ENCODE assay signal across 22 mouse cellular contexts in the genomic region with DNA sequence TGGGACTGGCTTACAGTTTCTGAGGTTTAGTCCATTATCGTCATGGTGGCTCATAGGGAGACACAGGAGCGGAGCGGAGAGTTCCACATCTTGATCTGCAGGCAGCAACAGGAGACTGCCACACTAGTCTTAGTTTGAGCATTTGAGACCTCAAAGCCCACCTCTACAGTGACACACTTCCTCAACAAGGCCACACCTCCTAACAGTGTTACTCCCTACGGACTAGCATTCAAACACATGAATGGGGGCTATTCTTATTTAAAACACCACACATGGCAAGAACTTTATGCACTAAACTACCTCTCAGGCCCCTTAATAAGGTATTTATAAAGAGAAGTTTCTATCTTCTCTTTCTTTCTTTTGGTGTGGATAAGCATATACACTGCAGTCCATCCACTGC. TPM values are rescaled to one million over a fixed set of nuclear protein-coding genes. Genes with fewer than 3 reads are reported as not detected.
DNase-seq lines count a peak whose midpoint lies in the region; ATAC-seq and TF ChIP-seq lines count a peak whose summit lies in the region.
"Had no signal": no experiment of that assay in that cellular context is flagged by ENCODE, and none has a peak within 500 bp of the region (broad histone marks: within the 10 kb centered on the region; RNA-seq: fewer than 3 reads in every experiment).

No protein-coding gene starts in this region.

- no peak overlapping the region for H3K4me2 ChIP-seq in forebrain, embryonic 16.5 days (ENCODE audit: low read length)
- H3K4me2 ChIP-seq: embryonic facial prominence, embryonic 12.5 days; forebrain, embryonic 13.5 days; forebrain, embryonic 15.5 days had no signal

- H3K4me3 ChIP-seq in E14TG2a.4 (replicated peaks; ENCODE audit: low read length): peak overlapping the region; percentile 60
- H3K4me3 ChIP-seq in forebrain, embryonic 16.5 days (replicated peaks; ENCODE audit: low read length): no peak overlapping the region
- H3K4me3 ChIP-seq: embryonic facial prominence, embryonic 10.5 days; embryonic facial prominence, embryonic 12.5 days; forebrain, embryonic 13.5 days; forebrain, embryonic 15.5 days had no signal

- H3K27ac ChIP-seq in forebrain, embryonic 16.5 days (ENCODE audit: low read length): no peak overlapping the region
- H3K27ac ChIP-seq: embryonic facial prominence, embryonic 10.5 days; embryonic facial prominence, embryonic 12.5 days; forebrain, embryonic 13.5 days; forebrain, embryonic 15.5 days had no signal

- ATAC-seq in forebrain, embryonic 16.5 days: no peak
- no peak for ATAC-seq in inflammation-experienced regulatory T-cells, adult 6 months
- ATAC-seq: CD4-positive, CD25-positive, alpha-beta regulatory T cell, adult 4 months; forebrain, embryonic 13.5 days; forebrain, embryonic 15.5 days had no signal

- TF ChIP-seq CTCF in E14TG2a.4 (conservative IDR thresholded peaks at IDR 0.05; ENCODE audit: low read length): no peak

- H3K36me3 ChIP-seq in E14TG2a.4 (ENCODE audit: insufficient read depth, low read length): peaks cover 4% of the 10 kb centered on the region; the same call in 1 of the 2 replicates
- H3K36me3 ChIP-seq in forebrain, embryonic 16.5 days (ENCODE audit: control insufficient read depth, insufficient read depth): no peaks in the 10 kb centered on the region
- H3K36me3 ChIP-seq: embryonic facial prominence, embryonic 10.5 days; embryonic facial prominence, embryonic 12.5 days; forebrain, embryonic 15.5 days had no signal

- no peaks in the 10 kb centered on the region for H3K27me3 ChIP-seq in E14TG2a.4 (ENCODE audit: insufficient read depth, low read length)
- H3K27me3 ChIP-seq in forebrain, embryonic 16.5 days (replicated peaks; ENCODE audit: control insufficient read depth, insufficient read depth, low read length): no peaks in the 10 kb centered on the region
- H3K27me3 ChIP-seq: CH12.LX; embryonic facial prominence, embryonic 12.5 days; forebrain, embryonic 13.5 days; forebrain, embryonic 15.5 days had no signal

- H3K4me1 ChIP-seq in E14TG2a.4 (replicated peaks; ENCODE audit: low read depth, low read length): peaks cover 46% of the 10 kb centered on the region
- no peaks in the 10 kb centered on the region for H3K4me1 ChIP-seq in forebrain, embryonic 16.5 days (replicated peaks; ENCODE audit: control insufficient read depth, insufficient read depth, low read length)
- H3K4me1 ChIP-seq: embryonic facial prominence, embryonic 10.5 days; embryonic facial prominence, embryonic 12.5 days; forebrain, embryonic 13.5 days; forebrain, embryonic 15.5 days had no signal

- no peaks in the 10 kb centered on the region for H3K9me3 ChIP-seq in E14TG2a.4 (ENCODE audit: low read length)
- no peaks in the 10 kb centered on the region for H3K9me3 ChIP-seq in forebrain, embryonic 16.5 days (ENCODE audit: control insufficient read depth, low read length)
- H3K9me3 ChIP-seq: embryonic facial prominence, embryonic 10.5 days; embryonic facial prominence, embryonic 12.5 days; forebrain, embryonic 13.5 days; forebrain, embryonic 15.5 days; G1E had no signal

- H3K9ac ChIP-seq in forebrain, embryonic 16.5 days (replicated peaks; ENCODE audit: low read depth, low read length): no peak overlapping the region
- H3K9ac ChIP-seq: embryonic facial prominence, embryonic 12.5 days; forebrain, embryonic 13.5 days; forebrain, embryonic 15.5 days had no signal

- 85% methylated on average over 4 of the region's 4 CpGs for WGBS in forebrain, embryonic 16.5 days

- DNase-seq in ES-CJ7 (ENCODE audit: low read depth, low spot score) (peak; percentile 65), R1 (ENCODE audit: low read depth, low spot score) (peak; percentile 88)
- DNase-seq in adrenal gland, postnatal 10 days: no peak
- DNase-seq: adrenal gland, adult 2 months; adrenal gland, postnatal 14 days; adrenal gland, postnatal 36 days; B cell, adult 2 months; cerebellum, adult 11-12 months; cerebellum, adult 2 months; cerebellum, adult 9-10 months; cerebellum, postnatal 10 days; cerebellum, postnatal 25 days had no signal

RNA-seq across cellular contexts. Expression of a gene that starts 19.6 kb away (rescaled TPM):
- total RNA-seq in adrenal gland, postnatal 10 days (2021): 10 to 100 TPM; 25.6 to 29.5 TPM
- polyA plus RNA-seq in forebrain, embryonic 16.5 days (2015; fragmentation: Nextera tagmentation; extraction: Ambion mirVana): 24.0 and 26.7 TPM in 2 replicates
- 10 to 100 TPM; 11.2 to 18.8 (median 18.2) TPM for polyA plus RNA-seq in inflammation-experienced regulatory T-cells, adult 6 months (2017; shearing (Covaris generic))
